Mouse (Mus musculus): ENCODE data around the gene Pard6b. TPM values are rescaled to one million over a fixed set of nuclear protein-coding genes. Genes with fewer than 3 reads are reported as not detected.
"Not testable (repeated sequence)": the region's sequence is repeated elsewhere in the genome, so short reads cannot be mapped to it uniquely, and the experiment has no call there.

The Pard6b gene
- polyA plus RNA-seq, 1 experiment from 2014 or later = 13.8 TPM

DNA sequence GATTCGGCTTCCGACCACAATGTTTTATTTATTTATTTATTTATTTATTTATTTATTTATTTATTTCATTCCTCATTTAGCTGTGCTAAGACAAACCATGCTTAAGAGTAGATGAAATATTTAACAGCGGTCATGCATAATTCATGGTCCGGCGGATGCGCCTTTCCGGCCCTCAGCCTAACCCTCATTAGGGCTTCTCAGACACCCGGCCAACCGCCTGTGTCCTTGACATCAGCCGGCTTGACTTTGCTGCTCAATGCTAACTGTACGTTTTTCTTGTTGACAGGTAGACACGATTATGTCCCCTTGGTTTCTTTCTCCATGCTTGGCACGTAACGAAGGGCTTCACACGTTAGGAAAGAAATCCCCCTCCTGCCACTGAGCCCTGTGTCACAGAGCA is 26.6 kb downstream of the Pard6b start:
- Histone ChIP-seq H3K27ac (ENCODE audit: low read depth, low read length) (no peak overlapping the region), H3K4me2 (replicated peaks; ENCODE audit: low read depth) (peak overlapping the region; percentile 44), H3K36me3 (ENCODE audit: control insufficient read depth, insufficient read depth) (no peaks in the 10 kb centered on the region), H3K4me3 (ENCODE audit: low read depth, low read length) (no peak overlapping the region), H3K4me1 (replicated peaks; ENCODE audit: control insufficient read depth, insufficient read depth, low read length) (no peaks in the 10 kb centered on the region), H3K9ac (ENCODE audit: low read depth, low read length) (no peak overlapping the region), H3K27me3 (replicated peaks; ENCODE audit: control insufficient read depth, insufficient read depth, low read length) (no peaks in the 10 kb centered on the region), H3K9me3 (ENCODE audit: control insufficient read depth) (no peaks in the 10 kb centered on the region)
- no peak for TF ChIP-seq CTCF (IDR thresholded peaks at IDR 0.05; ENCODE audit: low read depth)
- WGBS = 68% methylated on average over 15 of the region's 15 CpGs
- ATAC-seq = no peak

DNA sequence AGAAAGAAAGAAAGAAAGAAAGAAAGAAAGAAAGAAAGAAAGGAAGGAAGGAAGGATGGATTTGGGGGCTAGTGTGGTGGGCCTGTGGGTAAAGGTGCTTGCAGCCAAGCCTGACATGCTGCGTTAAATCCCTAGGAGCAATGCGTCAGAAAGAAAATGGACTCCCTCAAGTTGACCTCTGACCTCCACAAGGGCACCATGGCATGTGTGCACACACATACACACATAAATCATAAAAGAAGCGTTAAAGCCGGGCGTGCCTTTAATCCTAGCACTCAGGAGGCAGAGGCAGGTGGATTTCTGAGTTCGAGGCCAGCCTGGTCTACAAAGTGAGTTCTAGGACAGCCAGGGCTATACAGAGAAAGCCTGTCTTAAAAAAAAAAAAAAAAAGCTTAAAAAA is 27.1 kb downstream of the Pard6b start:
- H3K4me3 ChIP-seq (ENCODE audit: low read depth, low read length); H3K4me2 ChIP-seq (replicated peaks; ENCODE audit: low read depth); ATAC-seq; H3K4me1 ChIP-seq (replicated peaks; ENCODE audit: control insufficient read depth, insufficient read depth, low read length); H3K36me3 ChIP-seq (ENCODE audit: control insufficient read depth, insufficient read depth); H3K9me3 ChIP-seq (ENCODE audit: control insufficient read depth); H3K27ac ChIP-seq (ENCODE audit: low read depth, low read length); H3K9ac ChIP-seq (ENCODE audit: low read depth, low read length); H3K27me3 ChIP-seq (replicated peaks; ENCODE audit: control insufficient read depth, insufficient read depth, low read length): not testable (repeated sequence)
- 81% methylated on average over 6 of the region's 6 CpGs for WGBS

DNA sequence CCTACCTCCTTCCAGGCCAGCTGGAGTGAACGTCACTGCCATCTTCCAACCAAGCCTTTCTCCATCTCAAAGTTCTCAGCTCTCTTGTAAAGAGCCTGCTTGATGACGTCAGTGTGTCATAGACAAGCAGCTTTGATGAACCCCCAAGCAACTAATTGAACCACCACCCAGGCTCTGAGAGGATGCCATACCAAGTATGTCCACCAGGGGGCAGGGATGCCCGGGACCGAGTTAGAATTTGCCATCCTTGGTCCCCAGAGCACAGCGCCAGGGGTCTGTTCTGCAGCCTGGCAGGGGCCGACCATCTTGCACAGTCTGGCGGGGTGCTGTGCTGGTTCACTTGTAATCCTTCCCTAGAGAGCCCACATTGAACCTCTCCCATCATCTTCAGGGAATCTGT is 31.1 kb downstream of the Pard6b start:
- no peak overlapping the region for H3K9ac ChIP-seq (ENCODE audit: low read depth, low read length)
- H3K36me3 ChIP-seq (ENCODE audit: control insufficient read depth, insufficient read depth) = no peaks in the 10 kb centered on the region
- H3K4me3 ChIP-seq (ENCODE audit: low read depth, low read length) = no peak overlapping the region
- 17% methylated on average over 7 of the region's 7 CpGs for WGBS
- no peaks in the 10 kb centered on the region for H3K9me3 ChIP-seq (ENCODE audit: control insufficient read depth)
- H3K4me1 ChIP-seq (replicated peaks; ENCODE audit: control insufficient read depth, insufficient read depth, low read length) = no peaks in the 10 kb centered on the region
- peak; percentile 93 for TF ChIP-seq CTCF (IDR thresholded peaks at IDR 0.05; ENCODE audit: low read depth)
- H3K27ac ChIP-seq (ENCODE audit: low read depth, low read length) = no peak overlapping the region
- no peak overlapping the region for H3K4me2 ChIP-seq (replicated peaks; ENCODE audit: low read depth)
- 0 out of 2 replicates have a peak, but pooled peaks have one; percentile 7 for ATAC-seq
- H3K27me3 ChIP-seq (replicated peaks; ENCODE audit: control insufficient read depth, insufficient read depth, low read length) = no peaks in the 10 kb centered on the region

DNA sequence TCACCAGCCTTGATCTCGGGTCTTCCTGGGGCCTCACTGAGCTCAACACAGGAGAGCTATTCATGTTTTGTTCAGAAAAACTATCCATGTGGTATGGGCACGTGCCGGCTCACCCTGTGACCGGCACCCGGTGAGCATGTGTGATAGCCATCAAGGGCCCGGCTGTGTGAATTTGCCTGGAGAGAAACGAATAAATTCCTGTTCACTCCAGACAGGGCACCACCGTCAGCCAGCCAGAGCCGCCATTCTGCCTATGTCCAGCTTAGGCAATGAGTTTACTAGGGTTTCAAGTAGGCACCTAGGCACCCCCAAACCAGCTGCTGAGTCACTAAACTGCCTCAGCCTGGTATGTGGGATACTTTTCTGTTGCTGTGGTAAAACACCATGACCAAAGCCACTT is 32.5 kb downstream of the Pard6b start:
- no peak for ATAC-seq
- WGBS = 85% methylated on average over 9 of the region's 9 CpGs

DNA sequence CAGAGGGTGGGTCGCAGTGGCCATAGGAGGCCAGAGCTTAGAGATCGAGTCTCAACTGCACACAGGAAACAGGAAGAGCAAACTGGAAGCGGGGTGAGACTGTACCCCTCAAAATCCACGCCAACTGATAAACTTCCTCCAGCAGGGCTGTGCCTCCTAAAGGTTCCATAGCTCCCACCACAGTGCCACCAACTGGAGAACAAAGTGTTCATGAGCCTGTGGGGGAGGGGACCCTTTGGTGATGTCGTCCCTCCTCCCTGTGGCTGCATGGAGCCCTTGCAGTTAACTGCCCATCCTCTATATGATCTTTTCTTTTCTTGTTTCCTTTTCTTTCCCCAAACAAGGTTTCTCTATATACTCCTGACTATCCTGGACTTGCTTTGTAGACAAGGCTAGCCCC is 32.9 kb downstream of the Pard6b start:
- Histone ChIP-seq H3K27ac (ENCODE audit: low read depth, low read length) (no peak overlapping the region), H3K9ac (ENCODE audit: low read depth, low read length) (no peak overlapping the region), H3K4me1 (replicated peaks; ENCODE audit: control insufficient read depth, insufficient read depth, low read length) (no peaks in the 10 kb centered on the region), H3K27me3 (replicated peaks; ENCODE audit: control insufficient read depth, insufficient read depth, low read length) (0 out of 2 replicates have a peak, but pooled peaks cover 4% of the 10 kb centered on the region), H3K4me2 (replicated peaks; ENCODE audit: low read depth) (no peak overlapping the region), H3K9me3 (ENCODE audit: control insufficient read depth) (no peaks in the 10 kb centered on the region), H3K4me3 (ENCODE audit: low read depth, low read length) (no peak overlapping the region), H3K36me3 (ENCODE audit: control insufficient read depth, insufficient read depth) (no peaks in the 10 kb centered on the region)
- WGBS = 79% methylated on average over 5 of the region's 5 CpGs
- no peak for ATAC-seq
- TF ChIP-seq CTCF (IDR thresholded peaks at IDR 0.05; ENCODE audit: low read depth) = 0 out of 2 replicates have a peak, but pooled peaks have one; percentile 19

More for the DNA sequence above, 32.5 kb downstream of the Pard6b start:
- no peak for TF ChIP-seq CTCF (IDR thresholded peaks at IDR 0.05; ENCODE audit: low read depth)
- no peaks in the 10 kb centered on the region for H3K9me3 ChIP-seq (ENCODE audit: control insufficient read depth)
- H3K4me1 ChIP-seq (replicated peaks; ENCODE audit: control insufficient read depth, insufficient read depth, low read length) = no peaks in the 10 kb centered on the region
- no peak overlapping the region for H3K27ac ChIP-seq (ENCODE audit: low read depth, low read length)
- no peaks in the 10 kb centered on the region for H3K36me3 ChIP-seq (ENCODE audit: control insufficient read depth, insufficient read depth)
- H3K27me3 ChIP-seq (replicated peaks; ENCODE audit: control insufficient read depth, insufficient read depth, low read length) = 0 out of 2 replicates have a peak, but pooled peaks cover 4% of the 10 kb centered on the region
- H3K4me3 ChIP-seq (ENCODE audit: low read depth, low read length) = no peak overlapping the region
- no peak overlapping the region for H3K4me2 ChIP-seq (replicated peaks; ENCODE audit: low read depth)
- H3K9ac ChIP-seq (ENCODE audit: low read depth, low read length) = no peak overlapping the region

DNA sequence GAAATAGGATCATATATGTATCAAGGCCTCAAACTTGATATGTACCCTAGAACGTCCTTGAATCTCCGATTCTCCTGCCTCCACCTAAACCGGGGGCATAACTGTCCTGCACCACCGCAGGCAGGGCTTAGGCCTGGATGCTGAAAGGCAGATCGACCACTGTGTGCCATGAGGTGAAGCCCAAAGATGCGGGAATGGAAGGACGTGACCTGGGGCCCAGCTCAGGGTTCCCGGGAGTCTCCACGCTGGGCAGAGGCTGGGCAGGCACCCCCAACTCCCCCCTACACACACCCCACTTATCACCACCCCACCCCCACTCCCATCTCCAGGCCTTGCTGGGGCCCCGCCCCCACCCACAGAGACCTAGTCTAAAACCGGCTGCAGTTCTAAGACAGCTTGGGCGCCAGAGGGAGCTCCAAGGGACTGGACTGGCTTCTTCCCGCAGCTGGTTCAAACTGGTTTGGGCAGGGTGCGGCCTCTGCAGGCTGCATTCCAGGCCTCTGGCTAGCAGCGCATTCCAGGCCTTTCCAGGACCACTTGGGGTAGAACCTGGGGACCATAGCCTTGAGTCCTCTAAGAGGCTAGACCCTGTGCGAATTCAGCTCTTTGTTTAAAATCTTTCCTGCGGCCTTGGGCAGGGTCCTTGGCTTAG is 34.0 kb downstream of the Pard6b start:
- H3K27ac ChIP-seq (ENCODE audit: low read depth, low read length) = no peak overlapping the region
- no peaks in the 10 kb centered on the region for H3K4me1 ChIP-seq (replicated peaks; ENCODE audit: control insufficient read depth, insufficient read depth, low read length)
- no peak overlapping the region for H3K4me3 ChIP-seq (ENCODE audit: low read depth, low read length)
- H3K27me3 ChIP-seq (replicated peaks; ENCODE audit: control insufficient read depth, insufficient read depth, low read length) = 0 out of 2 replicates have a peak, but pooled peaks cover 4% of the 10 kb centered on the region
- WGBS = 25% methylated on average over 17 of the region's 17 CpGs
- no peak overlapping the region for H3K9ac ChIP-seq (ENCODE audit: low read depth, low read length)
- H3K9me3 ChIP-seq (ENCODE audit: control insufficient read depth) = no peaks in the 10 kb centered on the region
- no peaks in the 10 kb centered on the region for H3K36me3 ChIP-seq (ENCODE audit: control insufficient read depth, insufficient read depth)
- ATAC-seq = peak; percentile 75
- TF ChIP-seq CTCF (IDR thresholded peaks at IDR 0.05; ENCODE audit: low read depth) = peak; percentile 84
- no peak overlapping the region for H3K4me2 ChIP-seq (replicated peaks; ENCODE audit: low read depth)

Measured in intestine, postnatal 0 days (tissue).